ENCODE assay signal across 24 mouse cellular contexts in the genomic region with DNA sequence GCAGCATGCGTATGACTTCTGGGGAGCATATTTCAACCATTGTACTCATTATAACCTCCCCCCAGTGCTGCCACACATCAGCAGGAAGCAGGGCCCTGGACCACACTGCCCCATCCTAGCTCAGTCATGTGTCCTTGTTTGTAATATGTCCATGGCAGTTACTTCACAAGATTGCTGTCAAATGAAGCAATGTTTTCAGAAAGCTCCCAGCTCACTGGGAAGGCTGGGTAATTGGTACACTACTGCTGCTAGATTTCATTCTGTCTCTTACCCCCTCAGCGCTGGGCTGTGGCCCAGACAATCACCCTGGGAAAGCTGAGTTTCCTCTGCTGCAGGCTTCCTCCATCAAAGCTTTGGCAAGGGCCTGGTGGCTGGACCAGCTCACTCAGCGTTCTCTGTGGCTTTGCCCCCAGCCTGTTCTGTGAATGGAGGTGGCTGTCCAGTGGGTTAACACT. TPM values are rescaled to one million over a fixed set of nuclear protein-coding genes. Genes with fewer than 3 reads are reported as not detected.
DNase-seq lines count a peak whose midpoint lies in the region; ATAC-seq and TF ChIP-seq lines count a peak whose summit lies in the region.
"Had no signal": no experiment of that assay in that cellular context is flagged by ENCODE, and none has a peak within 500 bp of the region (broad histone marks: within the 10 kb centered on the region; RNA-seq: fewer than 3 reads in every experiment).

No protein-coding gene starts in this region.

- H3K9ac ChIP-seq in lung, postnatal 0 days (replicated peaks; ENCODE audit: low read depth) = no peak overlapping the region
- H3K9ac ChIP-seq: hindbrain, embryonic 15.5 days; liver, embryonic 14.5 days; midbrain, embryonic 12.5 days; neural tube, embryonic 15.5 days; stomach, embryonic 15.5 days had no signal

- no peak for TF ChIP-seq CTCF in lung, postnatal 0 days (IDR thresholded peaks at IDR 0.05)

- DNase-seq in adrenal gland, postnatal 14 days = peak; percentile 45
- DNase-seq in adrenal gland, postnatal 25 days = no peak
- DNase-seq in 416B (ENCODE audit: low read depth) = peak; percentile 44
- peak; percentile 78 for DNase-seq in lung, postnatal 0 days (ENCODE audit: low spot score)
- no peak for DNase-seq in cerebellum, adult 11-12 months
- DNase-seq in retina, embryonic 14.5 days (ENCODE audit: low spot score) = no peak
- DNase-seq: adrenal gland, adult 8-10 months; cerebellum, adult 11 months; cerebellum, postnatal 10 days; gastrocnemius, adult 2 months; kidney, adult 2 months; kidney, postnatal 10 days; thymus, postnatal 25 days had no signal

- no peak overlapping the region for H3K27ac ChIP-seq in lung, postnatal 0 days (ENCODE audit: low read length)
- H3K27ac ChIP-seq: embryonic facial prominence, embryonic 10.5 days; forebrain, embryonic 10.5 days; gastrocnemius, adult 2 months; heart, embryonic 10.5 days; hindbrain, embryonic 15.5 days; liver, embryonic 14.5 days; macrophage; midbrain, embryonic 12.5 days; neural tube, embryonic 15.5 days; stomach, embryonic 15.5 days had no signal

- no peaks in the 10 kb centered on the region for H3K9me3 ChIP-seq in lung, postnatal 0 days (ENCODE audit: low read length)
- H3K9me3 ChIP-seq: embryonic facial prominence, embryonic 10.5 days; forebrain, embryonic 10.5 days; heart, embryonic 10.5 days; hindbrain, embryonic 15.5 days; midbrain, embryonic 12.5 days; neural tube, embryonic 15.5 days; stomach, embryonic 15.5 days had no signal

- TF ChIP-seq EP300 in lung, postnatal 0 days (IDR thresholded peaks at IDR 0.05) = no peak

- no peak overlapping the region for H3K4me2 ChIP-seq in lung, postnatal 0 days (replicated peaks; ENCODE audit: low read depth, low read length)
- H3K4me2 ChIP-seq: hindbrain, embryonic 15.5 days; midbrain, embryonic 12.5 days; neural tube, embryonic 15.5 days; stomach, embryonic 15.5 days had no signal

- 79% methylated on average over 3 of the region's 3 CpGs for WGBS in lung, postnatal 0 days

- peak; percentile 67 for ATAC-seq in lung, postnatal 0 days
- ATAC-seq in megakaryocyte, adult 5-6 weeks (ENCODE audit: poor library complexity, severe bottlenecking) = 0 out of 2 replicates have a peak, but pooled peaks have one; percentile 26
- ATAC-seq: CD4-positive, CD25-positive, alpha-beta regulatory T cell, adult 4 months had no signal

- H3K36me3 ChIP-seq in lung, postnatal 0 days (ENCODE audit: insufficient read depth, low read length) = peaks cover 27% of the 10 kb centered on the region; the same call in 1 of the 2 replicates

- H3K4me3 ChIP-seq in lung, postnatal 0 days (ENCODE audit: low read depth, low read length) = no peak overlapping the region
- H3K4me3 ChIP-seq: embryonic facial prominence, embryonic 10.5 days; forebrain, embryonic 10.5 days; gastrocnemius, adult 2 months; heart, embryonic 10.5 days; hindbrain, embryonic 15.5 days; midbrain, embryonic 12.5 days; neural tube, embryonic 15.5 days; stomach, embryonic 15.5 days had no signal

- H3K4me1 ChIP-seq in lung, postnatal 0 days (ENCODE audit: insufficient read depth, low read depth, low read length) = no peaks in the 10 kb centered on the region
- H3K4me1 ChIP-seq: stomach, embryonic 15.5 days had no signal

- H3K27me3 ChIP-seq in lung, postnatal 0 days (replicated peaks; ENCODE audit: insufficient read depth, low read length) = no peaks in the 10 kb centered on the region
- H3K27me3 ChIP-seq: hindbrain, embryonic 15.5 days; midbrain, embryonic 12.5 days; neural tube, embryonic 15.5 days; stomach, embryonic 15.5 days had no signal

RNA-seq across cellular contexts. Expression of a gene that starts 22.7 kb away (rescaled TPM):
- 188 and 193 TPM in 2 replicates for total RNA-seq in adrenal gland, postnatal 14 days (2021)
- 172 and 213 TPM in 2 replicates for total RNA-seq in adrenal gland, postnatal 25 days (2021)
- 330 and 382 TPM in 2 replicates for polyA plus RNA-seq in lung, postnatal 0 days (2015; fragmentation: Nextera tagmentation; extraction: Ambion mirVana)
- total RNA-seq in megakaryocyte, adult 5-6 weeks (2015) = 304 and 336 TPM in 2 replicates
- total RNA-seq in megakaryocyte, adult 5-6 weeks (2017) = 529 and 571 TPM in 2 replicates

Comparison
In these comparisons a context has a peak if more than half of its experiments do, and no peak if none do; other contexts are left out.
1. DNase-seq: peak in adrenal gland, postnatal 14 days (single experiment), 416B (single experiment) and lung, postnatal 0 days (single experiment); none in adrenal gland, postnatal 25 days (single experiment), cerebellum, adult 11-12 months (single experiment) and retina, embryonic 14.5 days (single experiment).